Mouse (Mus musculus) B cell, adult 2 months (primary cell): ENCODE measurements around the gene Pitx2.

Experiments
- DNase-seq, 2 experiments: peaks; one replicate each; pipeline ENCODE4 v3.0.0; 2022

The Pitx2 gene

DNA sequence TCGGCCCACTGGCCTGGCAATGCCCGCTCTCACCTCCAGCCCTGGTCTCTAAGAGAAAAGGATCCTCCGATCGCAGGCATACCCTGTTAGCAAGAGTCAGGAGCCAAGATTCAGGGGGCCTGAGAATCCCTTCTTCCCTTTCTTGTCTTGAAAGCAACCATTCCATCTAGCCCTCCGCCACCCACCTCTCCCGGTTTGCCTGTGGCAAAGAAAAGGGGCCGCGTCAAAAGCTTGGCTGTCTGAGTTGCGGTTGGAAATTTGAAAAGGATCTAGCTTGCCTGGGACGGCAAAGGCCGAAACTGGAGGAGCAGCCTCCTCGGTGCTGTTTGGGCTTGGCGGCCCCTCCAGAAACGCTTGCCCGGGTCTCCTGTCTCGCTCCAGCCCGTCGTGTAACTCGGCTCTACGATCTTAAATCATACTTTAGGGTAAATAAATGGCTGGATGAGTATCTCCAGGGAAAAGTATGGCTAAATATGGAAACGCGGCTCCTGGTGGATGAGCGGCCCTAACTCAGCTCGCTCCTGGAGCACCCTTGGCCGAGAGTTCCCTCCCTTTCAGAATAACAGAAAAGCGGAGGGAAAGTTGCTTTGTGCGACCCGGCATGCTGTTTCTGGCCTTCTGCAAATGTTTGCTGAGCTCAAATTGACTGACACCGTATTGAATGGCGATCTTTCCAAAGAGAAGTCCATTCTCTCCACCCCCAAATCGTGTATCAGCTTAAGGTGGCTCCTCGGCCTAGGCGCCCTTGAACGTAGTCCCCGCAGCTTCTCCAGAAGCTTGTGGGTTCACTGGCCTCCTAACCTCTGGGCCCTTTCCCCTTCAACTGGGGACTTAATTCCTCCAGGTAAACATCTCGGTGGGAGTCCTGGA is 3.4 kb downstream of the Pitx2 start:
- DNase-seq: no peak

DNA sequence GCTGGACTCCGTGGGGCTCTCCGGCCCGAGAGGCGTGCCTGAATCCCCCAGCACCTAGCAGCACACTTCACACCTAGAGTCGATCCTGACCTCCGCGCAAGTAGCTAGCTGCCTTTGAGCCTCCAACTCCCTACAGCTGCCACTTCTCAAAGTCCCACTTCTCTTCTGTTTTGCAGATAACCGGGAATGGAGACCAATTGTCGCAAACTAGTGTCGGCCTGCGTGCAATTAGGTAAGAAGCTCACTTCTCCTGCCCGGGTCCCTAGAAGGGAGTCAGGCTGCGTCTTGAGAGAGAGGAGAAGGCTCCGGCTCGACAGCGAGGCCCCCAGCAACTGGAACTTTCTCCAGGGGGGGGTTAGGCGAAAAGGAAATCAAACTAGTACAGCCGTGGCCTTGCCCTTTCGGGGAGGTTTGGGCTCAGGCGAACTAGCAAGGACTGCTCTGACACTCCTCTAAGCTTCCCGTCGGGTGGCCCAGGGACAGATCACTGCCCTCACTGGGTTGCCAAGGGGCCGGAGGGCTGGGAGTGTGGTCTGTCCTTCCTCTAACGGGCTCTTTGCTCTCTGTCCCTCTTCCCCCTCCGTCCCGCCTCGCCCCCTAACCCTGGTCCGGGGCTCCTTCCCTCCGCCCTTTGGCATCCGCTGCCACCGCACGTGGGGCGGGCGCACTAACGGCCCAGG is 4.2 kb downstream of the Pitx2 start:
- DNase-seq: no peak

DNA sequence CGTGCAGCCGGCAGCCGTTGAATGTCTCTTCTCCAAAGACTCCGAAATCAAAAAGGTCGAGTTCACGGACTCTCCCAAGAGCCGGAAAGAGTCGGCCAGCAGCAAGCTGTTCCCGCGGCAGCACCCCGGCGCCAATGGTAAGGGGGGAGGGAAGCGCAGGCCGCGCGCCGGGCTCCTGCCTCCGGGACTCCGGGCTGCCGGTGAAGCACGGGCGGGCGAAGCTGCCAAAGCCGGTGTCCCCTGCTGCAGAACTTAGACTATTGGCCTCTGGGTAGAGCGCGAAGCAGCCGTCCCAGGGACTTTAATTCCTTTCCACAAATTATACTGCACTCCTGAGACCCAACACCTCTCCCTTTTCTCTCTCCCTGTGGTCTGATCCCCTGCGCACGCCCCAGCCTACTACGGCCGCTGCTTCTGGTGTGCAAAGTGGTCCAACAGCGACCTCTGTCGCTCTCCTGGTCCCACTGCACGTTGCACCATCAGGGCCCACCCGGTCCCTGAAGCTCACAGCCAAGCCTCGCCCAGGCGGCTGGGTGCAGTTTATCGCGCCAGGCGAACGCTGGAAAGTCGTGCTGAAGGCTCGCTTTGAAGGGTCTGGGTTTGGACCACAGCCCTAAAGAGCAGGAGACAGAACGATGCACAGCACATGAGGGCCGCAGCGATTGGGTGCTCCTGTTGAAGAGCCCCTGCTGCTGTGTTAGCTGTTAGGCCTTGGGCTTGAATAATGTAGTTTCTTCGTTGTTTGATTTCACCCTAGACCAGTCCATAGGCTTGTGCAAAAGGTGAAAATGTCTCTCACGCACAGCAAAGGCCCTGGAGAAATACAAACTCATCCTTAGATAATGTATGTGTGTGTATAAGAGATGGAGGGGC is 5.0 kb downstream of the Pitx2 start:
- DNase-seq: no peak

- DNase-seq: no peak
Measured at GRCm38 (mm10) chr3:129205481-129206175, 6.0 kb downstream of the Pitx2 start.

- no peak for DNase-seq
Measured at GRCm38 (mm10) chr3:129206776-129207175, 7.1 kb downstream of the Pitx2 start.

GRCm38 (mm10) chr3:129207231-129208030 is 7.8 kb downstream of the Pitx2 start:
- DNase-seq: no peak

- DNase-seq: no peak
Measured at GRCm38 (mm10) chr3:129208031-129208380, 8.3 kb downstream of the Pitx2 start.

- no peak for DNase-seq
Measured at GRCm38 (mm10) chr3:129208421-129208820, 8.7 kb downstream of the Pitx2 start.

- DNase-seq: no peak
Measured at GRCm38 (mm10) chr3:129209266-129209665, 9.6 kb downstream of the Pitx2 start.

GRCm38 (mm10) chr3:129209771-129210170 is 10.1 kb downstream of the Pitx2 start:
- no peak for DNase-seq

GRCm38 (mm10) chr3:129212038-129212645 is 12.5 kb downstream of the Pitx2 start:
- DNase-seq: no peak

DNA sequence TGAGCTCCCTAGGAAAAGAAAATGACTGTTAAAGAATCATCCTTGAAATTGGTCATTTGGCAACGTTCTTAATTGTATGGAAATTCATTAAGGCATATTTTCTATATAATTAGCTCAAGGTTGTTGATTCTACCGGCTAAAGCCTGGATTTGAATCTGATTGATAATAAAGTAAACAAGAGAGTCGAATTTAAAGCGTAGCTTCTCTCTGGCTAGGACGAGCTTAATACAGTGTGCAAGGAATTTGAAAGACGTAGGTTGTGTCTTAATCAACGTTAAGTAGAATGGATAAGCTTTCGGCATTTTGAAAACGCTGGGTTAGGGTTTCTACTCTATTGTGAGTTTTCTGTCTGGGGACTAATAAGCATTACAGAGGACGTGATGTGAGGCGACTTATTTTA is 13.1 kb downstream of the Pitx2 start:
- DNase-seq: no peak

DNA sequence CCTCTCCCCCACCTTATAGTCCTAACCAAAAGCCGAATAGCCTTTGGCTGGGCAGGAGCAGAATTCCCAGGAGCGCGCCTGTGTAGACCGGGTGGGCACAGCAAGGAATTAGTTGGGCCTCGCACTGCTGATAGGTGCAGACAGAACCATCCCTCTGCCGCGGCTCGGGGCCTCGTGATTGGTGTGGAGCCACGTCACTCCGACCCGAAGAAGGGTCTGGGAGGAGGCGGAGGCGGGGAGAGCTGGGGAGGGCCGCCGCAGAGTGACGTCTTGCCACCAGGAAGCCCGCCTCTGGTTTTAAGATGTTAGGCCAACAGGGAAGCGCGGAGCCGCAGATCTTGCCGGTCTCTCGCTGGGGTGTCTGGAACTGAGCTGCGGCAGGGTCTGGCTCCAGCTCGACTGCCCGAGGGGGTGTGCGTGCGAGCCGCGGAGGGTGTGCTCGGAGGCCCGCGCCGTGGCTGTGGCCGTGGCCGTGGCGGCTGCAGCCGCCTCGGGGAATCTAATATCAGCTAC is 14.0 kb downstream of the Pitx2 start:
- peak; percentile 76 to 77 for DNase-seq

DNA sequence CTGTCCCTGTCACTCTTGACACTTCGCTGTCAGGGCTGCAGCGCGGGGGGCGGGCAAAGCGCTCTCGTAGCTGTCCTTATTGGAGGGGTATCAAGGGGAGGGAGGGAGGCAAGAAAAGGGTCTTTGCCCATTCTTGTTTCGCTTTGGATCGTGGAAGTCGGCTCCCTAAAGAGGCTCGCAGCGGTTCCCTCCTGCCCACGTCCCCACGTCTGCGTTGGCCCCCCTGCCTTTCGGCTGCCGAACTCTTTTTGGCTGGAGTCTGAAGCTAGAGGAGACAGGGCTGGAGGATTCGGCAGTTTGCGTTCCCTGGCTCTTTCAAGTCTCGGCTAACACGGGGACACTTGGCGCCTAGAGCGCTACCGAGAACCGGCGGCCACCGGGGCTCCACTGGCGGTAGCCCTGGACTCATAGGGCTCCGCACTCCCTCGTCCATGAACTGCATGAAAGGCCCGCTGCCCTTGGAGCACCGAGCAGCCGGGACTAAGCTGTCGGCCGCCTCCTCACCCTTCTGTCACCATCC is 14.5 kb downstream of the Pitx2 start:
- peak in 1 of 2 experiments; percentile 47 for DNase-seq

- DNase-seq: no peak
Measured at GRCm38 (mm10) chr3:129214666-129215161, 15.0 kb downstream of the Pitx2 start.

DNA sequence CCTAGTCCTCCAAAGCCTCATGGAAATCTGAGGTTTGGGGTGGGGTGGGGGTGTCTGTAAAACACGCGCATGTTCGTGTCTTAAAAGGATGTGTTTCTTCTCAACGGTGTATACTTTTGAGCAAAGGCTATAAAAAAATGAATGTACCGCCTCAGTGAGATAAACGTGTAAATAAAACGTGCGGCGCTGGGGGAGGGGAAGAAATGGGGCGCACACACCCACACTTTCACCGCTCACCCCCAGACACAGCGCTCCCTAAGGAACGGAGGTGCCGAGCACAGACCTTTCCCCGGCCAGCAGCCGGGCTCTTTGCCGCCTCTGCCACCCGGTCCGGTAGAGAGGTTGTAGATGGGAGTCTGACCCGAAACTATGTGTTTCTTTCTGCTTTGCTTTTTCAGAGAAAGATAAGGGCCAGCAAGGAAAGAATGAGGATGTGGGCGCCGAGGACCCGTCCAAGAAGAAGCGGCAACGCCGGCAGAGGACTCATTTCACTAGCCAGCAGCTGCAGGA is 15.6 kb downstream of the Pitx2 start:
- no peak for DNase-seq

DNA sequence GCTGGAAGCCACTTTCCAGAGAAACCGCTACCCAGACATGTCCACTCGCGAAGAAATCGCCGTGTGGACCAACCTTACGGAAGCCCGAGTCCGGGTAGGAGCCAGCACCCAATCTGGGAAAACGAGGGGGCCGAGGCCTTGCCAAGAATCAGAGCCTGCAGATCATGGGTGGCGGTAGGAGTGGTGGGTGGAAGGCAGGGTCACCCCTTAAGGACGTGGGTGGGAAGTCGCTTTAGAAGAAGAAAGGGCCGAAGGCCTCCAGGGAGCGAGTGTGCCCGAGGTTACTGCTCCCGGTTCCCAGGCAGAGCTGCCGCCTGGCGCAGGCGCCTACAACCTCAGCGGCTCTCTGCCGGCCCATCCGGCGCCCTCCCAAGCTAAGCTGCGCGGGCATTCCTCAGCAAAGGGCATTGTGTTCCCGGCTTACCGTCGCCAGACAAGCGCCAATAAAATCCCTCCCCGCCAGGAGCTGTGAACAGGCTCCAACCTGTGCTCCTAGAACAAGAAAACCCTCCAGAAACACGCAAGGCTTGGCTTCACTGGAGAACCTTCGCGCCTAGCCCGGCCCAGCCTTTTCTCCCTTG is 16.2 kb downstream of the Pitx2 start:
- peak in 1 of 2 experiments; percentile 43 for DNase-seq

GRCm38 (mm10) chr3:129216491-129216890 is 16.8 kb downstream of the Pitx2 start:
- DNase-seq: no peak

DNA sequence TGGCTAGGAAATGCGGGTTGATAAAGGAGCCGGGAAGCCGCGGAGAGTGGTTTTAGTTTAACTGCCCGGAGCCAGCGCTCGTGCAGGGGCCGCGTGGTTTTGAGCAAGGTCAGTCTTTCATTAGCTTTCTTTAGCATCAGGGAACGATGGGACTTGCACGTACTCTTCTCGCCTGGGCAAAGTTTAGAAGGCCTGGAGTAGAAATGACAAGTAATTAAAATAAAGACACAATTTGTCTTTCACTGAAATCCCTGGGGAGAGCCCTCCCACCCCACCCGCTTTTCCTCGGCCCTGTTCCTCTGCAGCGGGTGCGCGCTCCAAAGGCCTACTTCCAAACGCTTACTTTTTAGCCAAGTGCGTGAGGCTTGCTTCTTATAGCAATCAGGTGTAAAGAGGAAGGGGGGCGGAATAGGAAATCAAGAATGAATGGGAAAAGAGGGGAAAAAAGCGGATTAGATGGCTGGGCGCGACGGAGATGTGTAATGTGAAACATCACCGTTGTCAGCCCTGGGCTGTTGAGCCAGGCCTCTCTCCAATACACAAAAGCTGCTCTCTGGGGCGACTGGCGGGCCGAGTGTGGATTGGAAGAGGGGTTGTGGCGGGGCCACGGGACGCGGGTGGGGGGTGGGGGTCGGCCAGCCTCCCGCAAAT is 17.4 kb downstream of the Pitx2 start:
- no peak for DNase-seq
